Mouse (Mus musculus) kidney, adult 11 months (tissue): ENCODE measurements around the gene Alox12.

Source experiments
- DNase-seq: peaks from one replicate; pipeline ENCODE4 v3.0.0; 2022

Gene Alox12

DNA sequence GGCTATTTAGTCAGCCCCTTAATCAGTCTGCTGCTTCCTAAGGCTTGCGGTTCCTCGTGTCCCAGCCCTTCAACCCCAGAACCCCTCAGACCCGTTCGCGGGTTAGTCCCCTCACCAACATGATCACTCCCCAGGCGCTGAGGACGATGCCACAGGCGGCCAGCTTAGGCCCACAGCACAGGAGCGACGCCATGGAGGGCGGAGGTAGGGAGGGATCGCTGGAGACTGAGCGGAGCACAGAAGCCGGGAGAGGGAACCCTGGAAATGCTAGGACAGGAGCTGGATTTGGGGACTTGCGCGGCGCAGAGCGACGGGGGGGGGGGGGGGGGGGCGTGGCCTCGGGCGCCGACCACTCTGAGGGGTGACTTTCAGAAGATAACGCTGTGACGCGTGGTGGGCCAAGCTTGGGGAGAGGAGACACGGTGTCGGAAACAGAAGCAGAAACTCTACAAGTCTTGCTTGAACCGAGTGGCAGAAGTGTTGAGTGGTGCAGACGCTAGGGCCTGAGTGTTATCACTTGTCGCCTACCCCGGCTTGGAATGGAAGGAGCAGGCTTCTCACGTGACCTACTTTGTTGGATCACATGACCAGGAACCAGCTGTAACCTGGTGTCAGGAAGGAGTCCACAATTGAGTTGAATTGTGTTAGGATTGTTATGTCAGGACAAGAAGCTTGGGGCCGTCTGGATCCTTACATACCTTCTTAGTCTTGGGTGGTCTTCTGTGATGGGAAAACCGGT lies 15.4 kb downstream of the Alox12 start, which contains the start of the genes Gm21988 and Rnasek:
Gm21988 (minus strand) TSS at position 290 of the 739 bp plus-strand sequence.
Rnasek (minus strand) TSS at position 302 of the 739 bp plus-strand sequence.
- DNase-seq = peak; percentile 86

DNA sequence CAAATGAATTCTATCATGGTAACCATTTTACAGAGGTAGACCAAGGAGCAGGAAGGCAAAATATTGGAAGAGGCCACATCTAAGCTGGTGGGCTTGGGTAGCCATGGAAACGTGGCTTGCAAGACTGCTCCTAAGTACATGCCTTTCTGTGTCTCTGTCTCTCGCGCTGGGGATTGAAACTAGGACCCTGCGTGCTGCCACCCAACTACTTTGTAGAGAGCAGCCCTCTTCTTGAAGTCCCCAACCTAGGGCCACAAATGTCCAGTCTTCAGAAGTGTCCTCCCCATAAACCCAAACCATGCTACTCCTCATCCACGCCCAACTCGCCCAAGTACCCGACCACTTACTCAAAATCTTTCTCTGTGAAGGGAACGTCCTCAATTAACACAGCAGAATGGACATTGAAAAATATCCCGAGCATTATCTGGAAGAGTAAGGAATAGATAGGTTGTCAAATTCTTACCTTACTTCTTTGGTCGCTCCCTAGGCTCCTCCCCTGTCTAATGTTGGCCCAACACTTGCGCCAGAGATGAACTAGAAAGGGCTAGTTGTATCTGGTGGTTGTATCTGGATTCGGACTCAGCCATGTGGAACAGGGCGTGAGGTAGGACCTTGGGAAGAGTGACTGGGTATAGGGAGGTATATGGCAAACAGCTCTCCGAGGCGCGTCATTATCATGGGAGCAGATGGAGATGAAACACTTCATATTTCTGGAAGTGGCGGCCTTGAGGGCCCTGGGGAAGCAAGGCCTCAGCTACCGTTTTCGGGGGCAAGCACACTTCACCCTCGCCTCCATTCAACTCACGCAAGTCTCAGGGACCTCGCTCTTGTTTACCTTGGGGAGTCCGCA lies 16.3 kb downstream of the Alox12 start:
- DNase-seq = peak; percentile 45

DNA sequence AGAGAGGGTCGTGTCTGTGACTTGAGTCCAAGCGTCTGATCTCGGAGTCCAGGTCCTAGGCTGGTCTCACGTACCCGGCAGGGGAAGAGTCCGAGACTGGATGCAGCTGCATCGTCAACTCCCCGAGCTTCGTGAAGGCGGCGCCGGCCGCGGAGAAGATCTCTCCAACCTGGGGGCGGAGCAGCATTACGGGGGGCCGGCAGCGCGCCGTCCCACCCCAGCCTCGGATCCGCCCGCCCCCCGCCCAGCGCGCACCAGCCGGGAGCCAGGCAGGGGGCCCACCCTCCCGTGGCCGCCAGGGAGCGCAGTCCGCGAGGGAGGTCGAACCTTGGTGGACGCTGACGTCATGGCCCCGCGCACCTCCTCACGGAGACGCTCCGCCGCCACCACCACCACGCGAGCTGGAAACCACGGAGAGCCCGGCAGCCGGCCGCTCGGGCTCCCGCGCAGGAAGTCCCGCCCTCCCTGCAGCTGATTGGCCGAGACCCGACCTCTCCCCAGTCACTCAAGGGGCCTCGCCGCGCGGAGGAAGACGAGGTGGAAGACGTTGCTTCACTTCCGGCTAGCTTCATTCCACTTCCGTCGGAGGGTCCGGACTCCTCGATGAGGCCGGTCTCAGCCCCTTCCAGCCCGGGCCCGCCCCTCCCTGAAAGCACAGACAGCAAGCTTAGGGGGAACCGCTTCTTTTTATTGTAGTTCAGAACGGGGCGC lies 17.5 kb downstream of the Alox12 start, which contains the start of gene 0610010K14Rik:
0610010K14Rik (minus strand) TSS at position 458 of the 711 bp plus-strand sequence.
- peak; percentile 97 for DNase-seq

DNA sequence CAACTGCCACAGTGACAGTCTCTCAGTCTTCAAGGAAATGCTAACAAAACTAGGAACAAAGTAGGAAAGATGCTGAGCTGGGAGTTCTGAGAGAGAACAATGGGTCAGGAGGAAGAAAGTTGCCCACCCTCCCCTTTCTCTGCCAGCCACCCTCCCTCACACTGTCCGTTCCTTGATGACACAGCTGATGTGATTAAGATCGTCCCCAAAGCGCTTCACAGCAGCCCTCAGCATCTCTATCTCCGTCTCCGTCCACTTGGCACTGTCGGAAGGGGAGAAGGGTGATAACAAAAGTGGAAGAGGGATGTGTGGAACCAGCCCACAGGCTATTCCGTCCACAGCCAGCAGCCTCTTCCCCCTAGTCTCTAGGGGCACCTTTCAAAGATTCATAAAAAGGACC lies 18.4 kb downstream of the Alox12 start:
- DNase-seq = no peak

DNA sequence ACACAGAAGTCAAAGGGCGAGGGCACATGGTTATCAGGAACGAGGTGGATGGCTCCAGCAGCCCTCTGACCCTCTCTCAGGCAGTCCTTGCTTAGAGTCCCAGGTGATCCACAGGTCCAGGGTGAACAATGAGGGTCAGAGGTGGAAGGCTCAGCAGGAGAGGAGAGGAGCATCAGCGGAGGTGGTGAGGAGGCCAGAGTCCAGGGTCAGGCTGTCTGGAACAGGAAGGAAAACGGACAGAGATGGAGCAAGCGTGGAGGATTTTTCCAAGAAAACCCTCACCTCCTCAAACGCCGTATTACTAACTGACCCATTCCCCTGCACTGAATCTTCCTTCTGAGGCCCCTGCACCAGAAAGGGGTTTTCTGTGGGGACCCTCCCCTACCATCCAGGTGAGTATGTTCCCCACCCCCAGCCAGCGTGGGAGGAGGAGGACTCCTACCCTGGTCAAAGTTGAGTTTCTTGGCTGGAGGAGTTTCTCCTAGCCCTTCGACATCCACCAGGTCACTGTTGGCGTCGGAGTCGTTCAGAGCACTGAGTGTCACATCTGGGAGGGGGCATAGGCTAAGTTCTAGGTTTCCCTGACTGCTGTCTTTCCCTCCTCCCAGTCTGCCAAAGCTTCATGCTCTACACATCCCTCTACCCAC lies 19.8 kb downstream of the Alox12 start:
- DNase-seq = peak; percentile 67

DNA sequence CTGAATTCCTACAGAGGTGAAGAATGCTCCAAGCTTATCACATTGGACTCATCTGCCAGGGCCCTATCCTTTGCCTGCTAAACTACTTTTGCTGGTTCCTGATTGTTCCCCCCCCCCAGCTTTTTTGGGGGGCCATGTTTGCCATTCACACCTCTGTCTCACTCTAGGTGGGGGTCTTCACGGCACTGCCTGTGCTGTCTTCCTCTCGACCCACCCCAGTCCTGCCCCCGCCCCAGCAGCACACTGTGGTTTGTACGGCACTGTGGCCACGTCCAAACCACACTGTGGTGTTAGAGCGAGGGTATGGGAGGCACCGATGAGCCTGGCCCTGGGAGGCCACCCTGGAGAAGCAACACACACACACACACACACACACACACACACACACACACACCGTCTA lies 20.7 kb downstream of the Alox12 start:
- no peak for DNase-seq

DNA sequence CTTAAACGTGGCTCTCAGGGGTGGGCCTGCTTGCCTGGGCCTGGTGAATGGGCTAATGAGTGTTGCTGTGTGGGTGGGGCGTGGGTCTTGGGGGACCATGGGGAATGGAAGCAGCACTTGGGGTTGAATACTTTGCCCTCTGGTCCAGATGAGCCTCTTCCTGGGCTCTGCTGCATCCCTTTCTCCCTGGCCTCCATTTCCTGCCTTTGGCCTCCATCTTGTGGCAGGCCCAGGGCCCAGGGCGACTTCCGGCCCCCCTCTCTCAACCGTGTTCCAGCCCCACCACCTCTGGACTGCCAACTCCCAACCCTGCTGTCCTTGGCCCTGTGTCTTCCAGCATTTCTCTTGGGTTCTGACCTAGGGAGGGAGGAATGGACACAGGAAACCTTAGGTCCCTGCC lies 21.1 kb downstream of the Alox12 start:
- DNase-seq = no peak

DNA sequence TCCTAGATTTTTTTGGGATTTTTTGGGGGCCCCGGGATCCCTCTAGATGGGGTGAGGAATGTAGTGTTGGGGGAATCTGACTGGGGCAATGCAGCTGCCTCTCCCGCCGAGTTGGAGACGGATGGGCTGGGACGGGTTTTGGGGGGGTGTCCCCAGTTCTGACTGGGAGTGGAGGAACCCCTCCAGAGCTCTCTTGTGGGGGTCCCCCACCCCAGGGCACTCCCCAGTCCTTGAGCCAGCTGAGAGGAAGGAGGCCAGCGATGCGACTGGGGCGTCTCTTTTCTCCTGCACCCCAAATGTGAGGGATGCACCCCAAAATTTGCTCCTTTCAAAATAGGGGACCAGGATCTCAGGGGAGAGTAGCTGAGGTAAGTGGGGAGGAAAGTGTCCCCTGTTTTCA lies 22.1 kb downstream of the Alox12 start:
- no peak for DNase-seq

DNA sequence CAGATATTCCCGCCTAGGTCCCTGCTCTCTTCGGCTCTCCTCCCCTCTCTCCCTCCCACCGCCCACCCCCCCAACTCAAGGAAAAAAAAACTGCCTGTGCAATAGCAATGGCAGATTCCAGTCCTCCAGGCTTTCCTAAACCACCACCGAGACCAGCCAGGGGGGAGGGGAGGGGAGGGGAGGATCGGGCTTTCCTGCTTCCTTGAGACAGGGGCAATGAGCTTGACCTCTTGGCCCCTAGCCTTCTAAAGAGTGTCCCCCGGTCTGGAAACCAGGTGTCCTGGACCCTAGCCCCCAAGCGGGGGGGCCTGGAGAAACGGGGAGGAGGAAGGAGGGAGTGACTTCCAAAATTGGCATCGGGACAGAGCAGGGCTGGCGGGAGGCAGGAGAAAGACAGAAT lies 22.6 kb downstream of the Alox12 start:
- no peak for DNase-seq

DNA sequence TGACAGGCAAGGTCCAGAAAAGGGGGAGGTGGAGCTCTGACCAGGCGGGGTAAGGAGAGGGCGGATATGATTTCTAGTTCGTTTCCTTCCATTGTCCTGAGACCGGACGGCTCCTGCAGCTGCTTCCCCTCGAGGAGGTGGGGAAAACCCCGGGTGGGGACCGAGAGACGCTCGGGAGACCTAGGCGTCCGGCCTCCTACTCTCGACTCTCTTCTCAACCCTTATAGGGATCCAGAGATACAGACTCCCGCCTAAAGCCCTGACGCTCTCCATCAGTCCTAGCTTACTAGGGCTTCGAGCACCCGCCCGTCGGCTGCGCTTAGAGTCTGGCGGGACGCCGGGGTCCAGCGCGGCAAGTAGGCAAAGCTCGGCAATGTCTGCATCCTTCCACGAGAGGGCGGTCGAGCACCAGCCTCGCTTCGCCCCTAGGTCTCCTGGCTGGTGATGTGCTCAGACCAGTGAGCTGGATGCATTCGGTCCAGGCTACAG lies 24.9 kb downstream of the Alox12 start:
- peak; percentile 75 for DNase-seq

DNA sequence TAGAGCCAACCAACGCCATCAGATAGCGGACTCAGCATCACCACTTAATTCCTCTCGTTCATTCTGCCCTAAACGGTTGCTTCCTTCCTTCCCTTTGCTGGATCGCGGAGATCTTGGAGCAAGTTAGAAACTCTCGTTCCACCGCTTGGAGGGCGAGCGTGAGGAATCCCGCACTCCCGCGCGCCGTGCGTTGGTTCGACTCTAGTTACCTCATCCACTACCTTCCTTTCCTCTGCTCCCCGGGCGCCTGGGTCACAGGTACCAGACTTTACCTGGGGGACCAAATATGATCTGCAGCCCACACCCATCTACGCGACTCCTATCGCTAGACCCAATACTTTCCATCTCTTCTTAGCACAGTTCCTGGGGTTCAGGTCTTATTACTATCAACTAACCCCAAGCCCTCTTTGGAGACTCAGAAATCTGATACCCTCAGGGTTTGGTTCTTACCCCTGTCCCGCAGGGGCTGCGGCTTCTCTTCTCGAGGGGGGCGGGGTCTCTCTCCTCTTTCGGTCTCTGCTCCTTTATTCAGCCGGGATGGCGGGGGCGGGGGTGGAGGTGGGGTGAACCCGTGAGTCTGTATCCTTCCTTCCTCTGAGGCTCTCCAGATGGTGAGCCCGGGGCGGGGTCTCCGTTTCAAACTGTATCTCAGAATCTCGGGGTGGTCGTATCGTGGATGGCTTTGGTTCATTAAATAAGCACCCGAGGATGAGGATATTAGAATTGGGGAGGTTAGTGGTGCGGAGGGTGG lies 25.7 kb downstream of the Alox12 start, which contains the start of gene Bcl6b:
Bcl6b (minus strand) TSS at position 539 of the 751 bp plus-strand sequence.
- DNase-seq = no peak

DNA sequence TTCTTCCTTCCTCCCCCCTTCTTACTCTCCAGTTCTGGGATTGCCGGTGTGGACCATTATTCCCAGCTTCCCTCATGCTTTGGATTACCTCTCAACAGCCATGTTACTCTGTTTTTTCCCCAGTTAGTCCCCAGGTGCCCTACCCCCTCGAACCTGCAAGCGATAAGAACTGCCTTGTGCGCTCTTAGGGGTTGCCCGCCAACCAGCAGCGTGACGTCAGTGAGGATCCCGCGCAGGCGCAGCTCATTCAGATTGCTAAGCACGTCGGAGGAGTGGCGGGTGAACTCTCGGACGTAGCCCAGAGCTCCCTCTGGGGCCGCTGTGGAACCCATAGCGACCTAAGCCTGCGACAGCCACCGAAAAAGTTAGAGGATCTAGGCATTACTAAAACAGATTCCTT lies 26.3 kb downstream of the Alox12 start:
- peak; percentile 81 for DNase-seq

DNA sequence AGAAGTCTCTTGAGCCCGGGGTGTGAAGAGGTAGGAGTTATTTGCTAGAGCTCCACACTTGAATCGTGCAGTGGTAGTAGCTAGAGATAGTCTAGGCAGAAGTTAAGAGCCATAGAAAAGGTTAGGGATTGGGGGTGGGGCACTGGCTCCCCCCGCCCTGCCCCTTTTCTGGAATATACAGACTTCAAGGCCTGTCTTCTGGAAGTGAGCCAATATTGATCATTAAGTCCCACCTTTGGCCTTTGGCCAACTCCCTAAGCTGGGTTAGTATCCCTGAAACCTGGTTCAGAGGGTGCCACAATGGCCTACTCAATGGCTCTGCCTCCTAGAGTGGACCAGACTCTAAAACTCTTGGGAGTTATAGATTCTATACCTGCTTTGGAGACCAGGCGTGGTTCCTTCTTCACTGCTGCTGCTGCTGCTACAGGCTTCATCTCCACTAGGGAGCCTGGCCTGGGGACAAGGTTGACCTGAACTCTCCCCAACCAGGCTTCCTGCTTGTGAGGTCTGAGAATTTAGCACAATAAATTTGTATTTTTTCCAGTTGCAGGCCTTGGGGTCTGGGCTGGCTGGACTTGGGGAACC lies 27.4 kb downstream of the Alox12 start:
- DNase-seq = no peak

DNA sequence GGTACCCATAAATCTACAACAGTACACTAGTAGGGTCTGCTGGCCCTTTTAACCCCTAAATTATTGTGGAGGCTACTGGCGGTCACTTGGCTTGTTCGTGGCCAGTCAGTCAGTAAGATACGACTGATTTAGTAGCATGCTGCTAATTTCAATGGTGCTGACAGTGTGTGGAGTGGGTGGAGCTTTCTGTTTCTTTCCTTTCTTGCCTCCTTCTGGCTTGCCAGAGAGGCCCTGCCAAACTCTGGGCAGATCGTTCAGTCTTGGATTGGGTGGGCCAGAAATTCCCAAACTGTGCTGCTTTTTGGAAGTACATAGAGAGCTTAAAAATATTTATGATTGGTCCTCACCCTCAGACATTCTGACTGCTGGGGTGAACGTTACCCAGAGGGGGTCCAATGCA lies 28.0 kb downstream of the Alox12 start:
- DNase-seq = no peak

DNA sequence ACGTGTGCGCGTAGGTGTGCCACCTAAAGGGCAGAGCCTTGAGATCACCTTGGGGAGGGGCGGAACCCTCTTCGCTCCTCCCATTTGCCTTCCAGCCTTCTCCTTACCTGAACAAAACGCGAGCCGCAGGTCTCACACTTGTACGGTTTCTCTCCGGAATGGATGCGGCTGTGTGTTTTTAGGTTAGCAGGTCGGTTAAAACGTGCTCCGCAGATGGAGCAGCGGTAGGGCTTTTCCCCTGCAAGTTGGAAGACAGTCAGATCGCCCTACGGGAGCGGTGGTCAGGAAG lies 28.6 kb downstream of the Alox12 start:
- no peak for DNase-seq

DNA sequence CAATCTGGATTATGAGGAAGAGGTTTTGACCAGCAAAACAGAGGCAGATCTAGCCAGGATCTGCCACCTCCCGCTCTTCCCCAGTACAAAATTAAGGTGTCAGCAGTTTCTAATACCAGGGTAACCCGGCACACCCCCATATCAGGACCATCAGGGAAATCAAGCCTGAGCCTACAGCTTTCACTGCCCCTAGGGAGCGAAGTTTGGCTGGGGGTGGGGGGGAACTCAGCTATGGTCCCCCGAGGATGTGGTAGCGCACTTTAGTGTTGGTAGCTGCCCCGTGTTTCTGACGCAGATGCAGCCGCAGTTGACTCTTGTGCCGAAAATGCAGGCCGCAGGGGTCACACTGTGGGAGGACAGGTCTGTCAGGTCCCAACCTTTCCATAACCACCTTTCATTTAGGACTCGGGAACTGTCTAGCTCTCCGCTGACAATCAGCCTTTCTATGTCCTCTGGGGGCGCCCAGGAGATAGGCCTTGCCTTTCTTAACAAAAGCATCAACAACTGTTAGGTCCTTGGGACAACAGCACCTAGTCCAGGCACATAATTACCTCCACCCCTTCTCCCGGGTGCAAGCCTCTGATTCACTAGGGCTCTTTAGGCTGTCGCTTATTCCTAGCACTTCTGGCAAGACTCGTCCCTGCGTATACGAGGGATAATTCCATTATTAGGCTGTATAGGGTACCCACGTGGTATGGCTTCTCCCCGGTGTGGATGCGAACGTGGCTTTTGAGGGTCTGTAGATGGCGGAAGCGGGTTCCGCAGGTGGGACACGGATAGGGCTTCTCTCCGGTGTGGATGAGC lies 29.2 kb downstream of the Alox12 start:
- DNase-seq = no peak

DNA sequence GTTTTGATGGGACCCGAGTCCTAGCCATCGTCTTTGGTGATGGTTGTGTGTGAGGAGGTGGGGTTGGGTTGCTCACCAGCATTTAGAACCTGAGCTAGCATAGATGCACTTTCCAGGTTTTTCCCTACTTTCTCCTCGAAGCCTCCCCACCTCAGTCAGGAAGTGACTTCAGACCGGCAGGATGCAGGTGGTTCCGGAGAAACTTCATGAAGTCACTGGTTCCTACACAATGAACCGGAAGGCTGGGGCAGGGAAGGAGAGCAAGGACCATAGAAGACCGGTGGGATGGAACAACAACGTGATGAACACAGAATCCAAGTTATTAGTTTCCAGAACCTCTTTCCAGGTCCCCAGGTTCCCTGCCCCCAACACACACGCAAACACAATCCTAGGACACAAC lies 31.4 kb downstream of the Alox12 start:
- DNase-seq = no peak

DNA sequence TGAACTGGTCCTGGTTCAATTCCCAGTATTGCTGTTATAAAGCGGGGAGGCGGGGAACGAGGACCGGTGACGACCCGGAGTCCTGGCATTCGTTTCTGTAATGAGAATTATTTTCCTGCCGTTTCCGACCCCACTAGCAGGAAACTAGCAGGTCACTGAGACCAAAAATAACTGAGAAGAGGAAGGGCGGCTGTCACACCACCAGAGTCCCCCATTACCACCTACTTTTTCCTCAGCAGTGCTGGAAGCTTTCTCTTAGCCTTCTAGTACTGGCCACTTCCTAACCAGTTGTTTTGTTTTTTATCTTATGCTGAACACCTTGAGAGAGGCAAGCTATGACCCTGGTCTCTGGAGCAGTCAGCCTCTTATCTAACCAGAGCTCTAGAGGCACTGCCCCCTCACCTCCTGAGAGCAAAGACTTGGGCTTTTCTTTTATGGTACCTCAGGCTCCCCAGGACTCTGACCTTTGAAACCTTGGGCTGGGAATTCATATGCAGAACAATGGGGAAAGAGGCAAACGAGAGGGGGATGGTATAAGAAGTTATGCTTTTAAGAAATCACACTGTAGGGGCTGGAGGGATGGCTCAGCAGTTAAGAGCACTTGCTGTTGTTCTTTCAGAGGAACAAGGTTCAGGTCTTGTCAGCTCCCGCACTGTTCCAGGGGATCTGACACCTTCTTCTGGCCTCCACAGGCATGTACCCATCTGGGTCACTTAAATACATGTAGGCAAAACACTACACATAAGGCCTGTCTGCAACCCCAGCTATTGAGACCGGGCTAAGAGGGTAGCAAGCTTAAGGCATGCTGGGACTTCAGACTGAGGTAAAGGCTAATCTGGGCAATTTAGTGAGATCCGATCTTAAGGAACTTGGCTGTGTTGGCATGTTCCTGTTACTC lies 33.3 kb downstream of the Alox12 start:
- peak; percentile 71 for DNase-seq
